19 mouse cellular contexts compared by ENCODE assay signal in genomic region chr14:20502966-20503365, GRCm38 (mm10). TPM values are rescaled to one million over a fixed set of nuclear protein-coding genes. Genes with fewer than 3 reads are reported as not detected.
A peak's percentile ranks its signal among the peaks of the same experiment; 100 is the strongest.
DNase-seq lines count a peak whose midpoint lies in the region; ATAC-seq and TF ChIP-seq lines count a peak whose summit lies in the region.
"Had no signal": no experiment of that assay in that cellular context is flagged by ENCODE, and none has a peak within 500 bp of the region (broad histone marks: within the 10 kb centered on the region; RNA-seq: fewer than 3 reads in every experiment).

No protein-coding gene starts in this region.

- TF ChIP-seq RAD21 in MEL (IDR thresholded peaks at IDR 0.05; ENCODE audit: low read depth, low read length): no peak

- H3K9ac ChIP-seq in MEL (ENCODE audit: control insufficient read depth, low read depth, low read length, poor library complexity, severe bottlenecking): no peak overlapping the region
- H3K9ac ChIP-seq: embryonic facial prominence, embryonic 15.5 days; heart, embryonic 15.5 days; limb, embryonic 15.5 days had no signal

- H3K9me3 ChIP-seq in MEL (replicated peaks; ENCODE audit: insufficient read depth, low read length): no peaks in the 10 kb centered on the region
- H3K9me3 ChIP-seq: embryonic facial prominence, embryonic 15.5 days; G1E; heart, embryonic 15.5 days; limb, embryonic 15.5 days had no signal

- no peak for TF ChIP-seq CTCF in MEL (IDR thresholded peaks at IDR 0.05 in 2 of 3, conservative IDR thresholded peaks at IDR 0.05 in 1 of 3; ENCODE audit: control insufficient read depth in 1 of 3, insufficient read depth in 1 of 3, low read depth in 2 of 3, low read length in 3 of 3, poor library complexity in 1 of 3, severe bottlenecking in 1 of 3)

- peak; percentile 35 for ATAC-seq in granulocyte monocyte progenitor cell, adult 5-6 weeks (replicated peaks; ENCODE audit: poor library complexity, severe bottlenecking)
- ATAC-seq: forebrain, embryonic 16.5 days had no signal

- H3K4me3 ChIP-seq in MEL (ENCODE audit: control insufficient read depth in 1 of 2, insufficient read depth in 1 of 2, low read depth in 2 of 2, low read length in 2 of 2): no peak overlapping the region
- H3K4me3 ChIP-seq: embryonic facial prominence, embryonic 15.5 days; heart, embryonic 15.5 days; left cerebral cortex, adult 2 months; limb, embryonic 15.5 days had no signal

- H3K27me3 ChIP-seq in MEL (ENCODE audit: control insufficient read depth in 1 of 2, insufficient read depth in 2 of 2, low read length in 2 of 2): no peaks in the 10 kb centered on the region
- H3K27me3 ChIP-seq: embryonic facial prominence, embryonic 15.5 days; heart, embryonic 15.5 days; limb, embryonic 15.5 days had no signal

- H3K4me1 ChIP-seq in MEL (ENCODE audit: control insufficient read depth in 1 of 2, insufficient read depth in 2 of 2, low read length in 2 of 2): no peaks in the 10 kb centered on the region
- H3K4me1 ChIP-seq: embryonic facial prominence, embryonic 15.5 days; heart, embryonic 15.5 days; limb, embryonic 15.5 days had no signal

- DNase-seq in lung, postnatal 10 days: peak; percentile 6
- no peak for DNase-seq in lung, postnatal 4 days
- DNase-seq in MEL (ENCODE audit: low read depth, low spot score): peak; percentile 55
- DNase-seq in natural killer cell, adult 2 months (ENCODE audit: low spot score in 2 of 2): peak; percentile 23 to 59
- no peak for DNase-seq in adrenal gland, postnatal 10 days
- DNase-seq in cerebellum, postnatal 25 days: no peak
- DNase-seq: adrenal gland, adult 2 months; cerebellum, postnatal 14 days; gastrocnemius, postnatal 14 days; kidney, adult 11 months; spleen, adult 18-20 months had no signal

- H3K36me3 ChIP-seq in MEL (ENCODE audit: control insufficient read depth in 1 of 2, insufficient read depth in 2 of 2, low read length in 2 of 2): peaks cover 4 to 22% of the 10 kb centered on the region in 2 experiments

- H3K27ac ChIP-seq in MEL (ENCODE audit: control insufficient read depth, low read depth, low read length): no peak overlapping the region
- H3K27ac ChIP-seq: embryonic facial prominence, embryonic 15.5 days; heart, embryonic 15.5 days; left cerebral cortex, adult 2 months; limb, embryonic 15.5 days; macrophage had no signal

- TF ChIP-seq POLR2A in MEL (IDR thresholded peaks at IDR 0.05; ENCODE audit: control insufficient read depth in 1 of 2, insufficient read depth in 1 of 2, low read depth in 1 of 2, low read length in 2 of 2, poor library complexity in 1 of 2): no peak

- no peaks in the 10 kb centered on the region for H3K79me2 ChIP-seq in MEL (ENCODE audit: control insufficient read depth, insufficient read depth, low read length, poor library complexity)

- no peak for TF ChIP-seq EP300 in MEL (IDR thresholded peaks at IDR 0.05; ENCODE audit: low read depth in 1 of 2, low read length in 2 of 2)

TF ChIP-seq in MEL, 35 proteins besides CTCF, POLR2A, EP300 and RAD21:
- TF ChIP-seq HCFC1 (IDR thresholded peaks at IDR 0.05; ENCODE audit: low read depth, low read length) (no peak), MXI1 (IDR thresholded peaks at IDR 0.05; ENCODE audit: low read depth, low read length) (no peak), MYB (IDR thresholded peaks at IDR 0.05; ENCODE audit: low read depth, low read length) (no peak), ZMIZ1 (IDR thresholded peaks at IDR 0.05; ENCODE audit: low read depth, low read length) (no peak), NRF1 (IDR thresholded peaks at IDR 0.05; ENCODE audit: insufficient read depth, low read depth, low read length, poor library complexity, severe bottlenecking) (no peak), SIN3A (IDR thresholded peaks at IDR 0.05; ENCODE audit: low read length) (no peak), ZC3H11A (IDR thresholded peaks at IDR 0.05; ENCODE audit: low read depth, low read length) (no peak), JUND (IDR thresholded peaks at IDR 0.05; ENCODE audit: low read depth, low read length) (no peak), TBP (IDR thresholded peaks at IDR 0.05; ENCODE audit: low read depth, low read length) (no peak)
TF ChIP-seq in MEL: peak in this region for 0.

RNA-seq across cellular contexts. Expression of gene Mss51, which starts 6.3 kb away (rescaled TPM):
- total RNA-seq in MEL (2012; rRNA removed): 0.42 and 0.62 TPM in 2 replicates
- 1 to 10 TPM in 1 of 2 experiments, not detected in 1; 1.1 TPM for polyA plus RNA-seq in MEL (2012; ENCODE audit: insufficient read depth in 1 of 2, insufficient read length in 2 of 2, low read depth in 1 of 2, low replicate concordance in 2 of 2, missing spikeins in 1 of 2)
- 3.2 and 4.4 TPM in 2 replicates for total RNA-seq in granulocyte monocyte progenitor cell, adult 5-6 weeks (2014; fragmentation: Nextera tagmentation)
- 0.72 and 1.3 TPM in 2 replicates for total RNA-seq in granulocyte monocyte progenitor cell, adult 5-6 weeks (2017)
- total RNA-seq in adrenal gland, postnatal 10 days (2021): 1 to 10 TPM; 2.3 to 3.0 TPM
- polyA plus RNA-seq: macrophage had no signal

RNA-seq across cellular contexts. Expression of gene Anxa7, which starts 23.0 kb away (rescaled TPM):
- 44.8 and 52.0 TPM in 2 replicates for total RNA-seq in MEL (2012; rRNA removed)
- 10 to 100 TPM in 1 of 2 experiments, not detected in 1; 70.3 TPM for polyA plus RNA-seq in MEL (2012; ENCODE audit: insufficient read depth in 1 of 2, insufficient read length in 2 of 2, low read depth in 1 of 2, low replicate concordance in 2 of 2, missing spikeins in 1 of 2)
- 56.9 and 70.7 TPM in 2 replicates for total RNA-seq in granulocyte monocyte progenitor cell, adult 5-6 weeks (2014; fragmentation: Nextera tagmentation)
- total RNA-seq in granulocyte monocyte progenitor cell, adult 5-6 weeks (2017): 59.0 and 59.1 TPM in 2 replicates
- total RNA-seq in adrenal gland, postnatal 10 days (2021): 10 to 100 TPM; 60.7 to 67.2 TPM

RNA-seq across cellular contexts. Expression of gene Ppp3cb, which starts 43.4 kb away (rescaled TPM):
- total RNA-seq in MEL (2012; rRNA removed): 20.1 and 20.4 TPM in 2 replicates
- 10 to 100 TPM; 32.6 to 62.9 TPM for polyA plus RNA-seq in MEL (2012; ENCODE audit: insufficient read depth in 1 of 2, insufficient read length in 2 of 2, low read depth in 1 of 2, low replicate concordance in 2 of 2, missing spikeins in 1 of 2)
- 108 and 132 TPM in 2 replicates for total RNA-seq in granulocyte monocyte progenitor cell, adult 5-6 weeks (2014; fragmentation: Nextera tagmentation)
- total RNA-seq in granulocyte monocyte progenitor cell, adult 5-6 weeks (2017): 52.9 and 74.9 TPM in 2 replicates
- 10 to 100 TPM; 65.9 to 86.4 TPM for total RNA-seq in adrenal gland, postnatal 10 days (2021)

RNA-seq across cellular contexts. Expression of gene Cfap70, which starts 50.9 kb away (rescaled TPM):
- total RNA-seq in MEL (2012; rRNA removed): not detected in 2 replicates
- under 1 TPM in 1 of 2 experiments, not detected in 1; 0.11 TPM for polyA plus RNA-seq in MEL (2012; ENCODE audit: insufficient read depth in 1 of 2, insufficient read length in 2 of 2, low read depth in 1 of 2, low replicate concordance in 2 of 2, missing spikeins in 1 of 2)
- total RNA-seq in granulocyte monocyte progenitor cell, adult 5-6 weeks (2014; fragmentation: Nextera tagmentation): not detected in 2 replicates
- total RNA-seq in granulocyte monocyte progenitor cell, adult 5-6 weeks (2017): not detected in 2 replicates
- 1 to 10 TPM; 1.9 to 2.7 TPM for total RNA-seq in adrenal gland, postnatal 10 days (2021)
- total RNA-seq: G1E had no signal
- polyA plus RNA-seq: G1E, macrophage had no signal

Comparison
In these comparisons a context has a peak if more than half of its experiments do, and no peak if none do; other contexts are left out.
1. DNase-seq: peak in lung, postnatal 10 days (single experiment), MEL (single experiment) and natural killer cell, adult 2 months (2 of 2); none in lung, postnatal 4 days (0 of 2), adrenal gland, postnatal 10 days (single experiment) and cerebellum, postnatal 25 days (0 of 2).